Mouse (Mus musculus): ENCODE data around the gene Cptp. TPM values are rescaled to one million over a fixed set of nuclear protein-coding genes. Genes with fewer than 3 reads are reported as not detected.

Gene Cptp
- total RNA-seq, 2 experiments from 2014 or later: 6.4 to 8.2 TPM

- ATAC-seq (replicated peaks; ENCODE audit: low FRiP score, low TSS enrichment, poor library complexity, severe bottlenecking): peak; percentile 19; the same call in 1 of the 2 replicates
Observed at GRCm38 (mm10) chr4:155847591-155848352, 21.5 kb downstream of the Cptp start.

GRCm38 (mm10) chr4:155846871-155847578 is 22.2 kb downstream of the Cptp start, which contains the start of gene Dvl1:
Gene Dvl1 (plus strand): TSS chr4:155847402.
- peak; percentile 53 for ATAC-seq (replicated peaks; ENCODE audit: low FRiP score, low TSS enrichment, poor library complexity, severe bottlenecking)

GRCm38 (mm10) chr4:155843231-155843630 is 26.0 kb downstream of the Cptp start:
- ATAC-seq (replicated peaks; ENCODE audit: low FRiP score, low TSS enrichment, poor library complexity, severe bottlenecking): no peak

GRCm38 (mm10) chr4:155841651-155842270 is 27.5 kb downstream of the Cptp start:
- ATAC-seq (replicated peaks; ENCODE audit: low FRiP score, low TSS enrichment, poor library complexity, severe bottlenecking): no peak

GRCm38 (mm10) chr4:155841003-155841454 is 28.2 kb downstream of the Cptp start:
- peak; percentile 77 for ATAC-seq (replicated peaks; ENCODE audit: low FRiP score, low TSS enrichment, poor library complexity, severe bottlenecking)

- no peak for ATAC-seq (replicated peaks; ENCODE audit: low FRiP score, low TSS enrichment, poor library complexity, severe bottlenecking)
Observed at GRCm38 (mm10) chr4:155840076-155841002, 28.9 kb downstream of the Cptp start.

GRCm38 (mm10) chr4:155839483-155839910 is 29.7 kb downstream of the Cptp start, which contains the start of gene Mxra8:
Gene Mxra8 (plus strand): TSS chr4:155839680.
- no peak for ATAC-seq (replicated peaks; ENCODE audit: low FRiP score, low TSS enrichment, poor library complexity, severe bottlenecking)

GRCm38 (mm10) chr4:155838187-155839153 is 30.8 kb downstream of the Cptp start:
- no peak for ATAC-seq (replicated peaks; ENCODE audit: low FRiP score, low TSS enrichment, poor library complexity, severe bottlenecking)

GRCm38 (mm10) chr4:155837404-155838010 is 31.7 kb downstream of the Cptp start:
- ATAC-seq (replicated peaks; ENCODE audit: low FRiP score, low TSS enrichment, poor library complexity, severe bottlenecking): no peak

- ATAC-seq (replicated peaks; ENCODE audit: low FRiP score, low TSS enrichment, poor library complexity, severe bottlenecking): peak; percentile 53
Observed at GRCm38 (mm10) chr4:155833836-155834235, 35.4 kb downstream of the Cptp start.

- ATAC-seq (replicated peaks; ENCODE audit: low FRiP score, low TSS enrichment, poor library complexity, severe bottlenecking): no peak
Observed at GRCm38 (mm10) chr4:155833234-155833633, 36.0 kb downstream of the Cptp start.

- ATAC-seq (replicated peaks; ENCODE audit: low FRiP score, low TSS enrichment, poor library complexity, severe bottlenecking): no peak
Observed at GRCm38 (mm10) chr4:155832321-155832720, 36.9 kb downstream of the Cptp start.

- ATAC-seq (replicated peaks; ENCODE audit: low FRiP score, low TSS enrichment, poor library complexity, severe bottlenecking): no peak
Observed at GRCm38 (mm10) chr4:155831831-155832230, 37.4 kb downstream of the Cptp start.

GRCm38 (mm10) chr4:155831205-155831766 is 38.0 kb downstream of the Cptp start, which contains the start of gene Aurkaip1:
Gene Aurkaip1 (plus strand): TSS chr4:155831272.
- ATAC-seq (replicated peaks; ENCODE audit: low FRiP score, low TSS enrichment, poor library complexity, severe bottlenecking): peak; percentile 85

- ATAC-seq (replicated peaks; ENCODE audit: low FRiP score, low TSS enrichment, poor library complexity, severe bottlenecking): no peak
Observed at GRCm38 (mm10) chr4:155830596-155830995, 38.6 kb downstream of the Cptp start.

GRCm38 (mm10) chr4:155829866-155830265 is 39.4 kb downstream of the Cptp start:
- no peak for ATAC-seq (replicated peaks; ENCODE audit: low FRiP score, low TSS enrichment, poor library complexity, severe bottlenecking)

GRCm38 (mm10) chr4:155823443-155823842 is 45.8 kb downstream of the Cptp start:
- ATAC-seq (replicated peaks; ENCODE audit: low FRiP score, low TSS enrichment, poor library complexity, severe bottlenecking): no peak

All from megakaryocyte-erythroid progenitor cell, adult 5-6 weeks (primary cell).